Mouse (Mus musculus) embryonic facial prominence, embryonic 14.5 days (tissue): ENCODE results near the gene Psma6. TPM values are rescaled to one million over a fixed set of nuclear protein-coding genes. Genes with fewer than 3 reads are reported as not detected.

Source experiments
- ATAC-seq: fragments of 200-750 bp; cut with Nextera tagmentation; 2 replicates; pipeline ENCODE4 v1.8.0; 2017; ENCODE audit warnings: low read depth, moderate number of reproducible peaks, moderate TSS enrichment
- DNase-seq: peaks from one replicate; pipeline ENCODE4 v3.0.0-alpha.2; 2015; ENCODE audit warnings: low spot score
- H3K27ac ChIP-seq: fragments of 300-500 bp; sonication (generic); replicated peaks from 2 replicates; pipeline ENCODE4 v1.5.1; 2014; ENCODE audit warnings: low read depth, mild to moderate bottlenecking, low read length, moderate library complexity
- H3K27me3 ChIP-seq: fragments of 300-500 bp; sonication (generic); replicated peaks from 2 replicates; pipeline ENCODE4 v1.6.1; 2014; ENCODE audit warnings: low read length; ENCODE audit not compliant: control insufficient read depth, insufficient read depth
- H3K36me3 ChIP-seq: fragments of 300-500 bp; sonication (generic); 2 replicates; pipeline ENCODE4 v1.6.1; 2014; ENCODE audit warnings: low read length, mixed read lengths; ENCODE audit not compliant: control insufficient read depth, insufficient read depth
- H3K4me1 ChIP-seq: fragments of 300-500 bp; sonication (generic); 2 replicates; pipeline ENCODE4 v1.6.1; 2014; ENCODE audit warnings: antibody characterized with exemption, low read length; ENCODE audit not compliant: control insufficient read depth, insufficient read depth
- H3K4me2 ChIP-seq: fragments of 300-500 bp; sonication (generic); 2 replicates; pipeline ENCODE4 v1.6.1; 2014; ENCODE audit warnings: low read depth, mild to moderate bottlenecking, low read length, moderate library complexity, mixed read lengths
- H3K4me3 ChIP-seq: fragments of 300-500 bp; sonication (generic); 2 replicates; pipeline ENCODE4 v1.5.1; 2014; ENCODE audit warnings: low read depth, mild to moderate bottlenecking, low read length
- H3K9ac ChIP-seq: fragments of 300-500 bp; sonication (generic); 2 replicates; pipeline ENCODE4 v1.6.1; 2014; ENCODE audit warnings: low read depth, mild to moderate bottlenecking, low read length, moderate library complexity, mixed read lengths
- H3K9me3 ChIP-seq: fragments of 300-500 bp; sonication (generic); 2 replicates; pipeline ENCODE4 v1.6.1; 2016; ENCODE audit warnings: low read length; ENCODE audit not compliant: control insufficient read depth
- WGBS: fragments of 180-500 bp; shearing (Covaris S2); extraction: QIAGEN DNeasy Blood & Tissue Kit; methylation state at CpG from one replicate; pipeline ENCODE4 v1.1.7; 2014; 5-methylcytosine and 5-hydroxymethylcytosine counted together
- polyA plus RNA-seq: library from polyadenylated mRNA; unstranded; fragments of >200 nt; fragmentation: Nextera tagmentation; extraction: Ambion mirVana; gene quantifications from 2 replicates; pipeline ENCODE4 v1.2.1, GENCODE M21; 2014

The Psma6 gene
- polyA plus RNA-seq, 1 experiment from 2014 or later = 404 TPM

DNA sequence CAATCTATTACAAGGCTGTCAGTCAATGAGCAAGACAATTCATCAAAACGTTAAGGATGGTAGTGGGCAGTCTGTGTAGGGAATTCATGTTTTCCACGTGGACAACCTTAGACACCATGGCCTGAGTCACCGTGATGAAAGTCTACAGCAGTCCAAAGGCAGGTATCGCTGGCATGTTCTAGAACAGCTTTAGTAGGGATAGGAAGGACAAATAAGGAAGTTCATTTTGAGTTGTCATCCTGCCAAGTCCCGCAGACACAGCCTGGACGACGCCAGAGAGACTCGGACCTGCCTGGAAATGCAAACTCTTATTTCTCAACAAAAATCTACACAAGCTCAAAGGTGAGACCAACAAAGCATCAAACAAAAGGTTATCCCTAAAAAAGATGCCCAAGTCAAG lies 75.7 kb downstream of the Psma6 start:
- H3K9ac ChIP-seq = no peak overlapping the region
- DNase-seq (no peak), ATAC-seq (no peak)
- no peaks in the 10 kb centered on the region for H3K9me3 ChIP-seq
- no peaks in the 10 kb centered on the region for H3K36me3 ChIP-seq
- H3K4me3 ChIP-seq = no peak overlapping the region
- H3K27ac ChIP-seq = no peak overlapping the region
- no peak overlapping the region for H3K4me2 ChIP-seq
- no peaks in the 10 kb centered on the region for H3K27me3 ChIP-seq
- WGBS = 75% methylated on average over 8 of the region's 8 CpGs
- H3K4me1 ChIP-seq = peaks cover 47% of the 10 kb centered on the region

DNA sequence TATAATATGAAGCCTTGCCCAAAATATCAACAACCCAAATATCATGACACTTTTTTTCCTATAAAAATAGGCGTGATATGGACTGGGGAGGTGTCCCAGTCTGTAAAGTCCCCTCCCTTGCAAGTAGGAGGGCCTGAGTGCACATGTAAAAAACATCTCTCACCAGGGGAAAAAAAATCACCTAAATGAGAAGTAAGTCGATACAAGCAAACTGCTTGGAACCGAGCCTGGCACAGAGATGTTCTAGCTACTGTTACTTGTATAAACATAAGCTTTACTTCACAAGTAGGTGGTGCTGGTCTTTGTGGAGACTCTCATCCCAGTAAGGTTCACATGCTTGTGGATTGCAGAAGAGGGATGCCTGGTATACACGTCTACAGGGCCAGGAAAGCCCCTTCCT lies 76.9 kb downstream of the Psma6 start:
- no peak overlapping the region for H3K4me3 ChIP-seq
- no peak overlapping the region for H3K9ac ChIP-seq
- H3K27ac ChIP-seq = peak overlapping the region; percentile 85
- H3K9me3 ChIP-seq = no peaks in the 10 kb centered on the region
- peaks cover 57% of the 10 kb centered on the region for H3K4me1 ChIP-seq
- 42% methylated on average over 4 of the region's 4 CpGs for WGBS
- ATAC-seq = no peak
- peak; percentile 85 for DNase-seq
- H3K4me2 ChIP-seq = peak overlapping the region; percentile 12; the same call in 1 of the 2 replicates
- H3K27me3 ChIP-seq = no peaks in the 10 kb centered on the region
- H3K36me3 ChIP-seq = no peaks in the 10 kb centered on the region

DNA sequence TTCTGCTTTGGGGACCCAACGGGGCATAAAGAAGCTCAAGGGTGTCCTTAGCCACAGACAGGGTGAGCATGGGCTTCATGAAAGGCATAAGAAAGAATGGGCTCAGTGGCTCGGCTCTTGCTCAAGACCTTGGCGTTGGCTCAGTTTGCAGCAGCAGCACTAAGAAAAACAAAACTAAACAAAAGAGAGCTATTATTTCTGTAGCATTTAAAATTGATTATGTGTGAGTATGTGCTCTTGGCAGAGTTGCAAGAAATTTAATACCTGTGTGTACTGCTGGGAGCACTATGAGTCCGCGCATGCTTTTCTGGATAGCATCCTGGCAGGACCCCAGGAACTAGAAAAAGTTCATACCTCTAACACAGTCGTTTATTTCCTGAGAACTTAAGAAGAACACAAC lies 77.7 kb downstream of the Psma6 start:
- 0 out of 2 replicates have a peak overlapping the region, but pooled peaks have one; percentile 12 for H3K4me2 ChIP-seq
- DNase-seq (peak; percentile 97), ATAC-seq (peak; percentile 60)
- no peak overlapping the region for H3K9ac ChIP-seq
- H3K36me3 ChIP-seq = no peaks in the 10 kb centered on the region
- no peaks in the 10 kb centered on the region for H3K27me3 ChIP-seq
- H3K27ac ChIP-seq = peak overlapping the region; percentile 85
- H3K9me3 ChIP-seq = no peaks in the 10 kb centered on the region
- no peak overlapping the region for H3K4me3 ChIP-seq
- WGBS = 33% methylated on average over 6 of the region's 6 CpGs
- H3K4me1 ChIP-seq = peaks cover 61% of the 10 kb centered on the region

DNA sequence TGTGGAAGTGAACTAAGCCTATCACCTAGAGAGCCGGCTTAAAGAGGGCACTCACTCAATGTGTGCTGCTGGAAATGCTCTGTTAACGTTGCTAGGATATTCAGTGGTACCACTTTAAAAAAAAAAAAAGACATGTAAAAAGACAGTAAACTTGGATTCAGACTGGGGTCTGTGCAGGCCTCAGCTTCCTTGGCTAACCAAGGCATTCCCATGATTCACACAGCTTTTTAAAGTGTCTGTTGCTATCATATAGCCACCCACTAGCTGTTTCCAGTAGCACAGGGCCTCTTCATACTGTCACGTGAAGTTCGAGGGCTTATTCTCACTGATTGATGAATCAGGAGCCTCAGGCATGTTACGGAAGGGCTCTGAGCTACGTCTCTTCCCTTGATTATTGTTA lies 78.4 kb downstream of the Psma6 start:
- H3K9me3 ChIP-seq = no peaks in the 10 kb centered on the region
- no peak overlapping the region for H3K9ac ChIP-seq
- 55% methylated on average over 6 of the region's 6 CpGs for WGBS
- H3K4me3 ChIP-seq = no peak overlapping the region
- DNase-seq (no peak), ATAC-seq (no peak)
- H3K4me1 ChIP-seq = peaks cover 61% of the 10 kb centered on the region
- peak overlapping the region; percentile 85 for H3K27ac ChIP-seq
- H3K27me3 ChIP-seq = no peaks in the 10 kb centered on the region
- H3K4me2 ChIP-seq = no peak overlapping the region
- no peaks in the 10 kb centered on the region for H3K36me3 ChIP-seq

DNA sequence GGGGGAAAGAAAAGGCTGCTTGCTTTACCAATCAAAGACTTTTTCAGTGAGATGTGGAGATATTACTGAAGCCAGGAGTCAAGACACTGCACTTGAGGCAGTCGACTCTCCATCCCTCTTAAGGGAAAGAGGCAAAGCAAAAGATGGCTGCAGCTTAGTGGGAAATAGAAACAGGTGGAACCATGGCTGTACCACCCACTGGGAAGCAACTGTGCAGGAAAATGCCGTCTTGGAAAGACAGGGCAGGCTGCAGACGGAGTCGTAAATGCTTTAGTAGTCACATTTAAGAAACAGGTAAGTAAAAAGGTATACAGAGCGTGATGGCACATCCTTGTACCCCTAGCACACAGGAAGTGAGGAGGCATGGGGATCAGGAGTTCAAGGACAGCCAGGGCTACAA lies 79.1 kb downstream of the Psma6 start:
- Histone ChIP-seq H3K9me3 (no peaks in the 10 kb centered on the region), H3K27me3 (no peaks in the 10 kb centered on the region), H3K9ac (no peak overlapping the region), H3K4me2 (no peak overlapping the region), H3K4me3 (no peak overlapping the region), H3K36me3 (no peaks in the 10 kb centered on the region), H3K27ac (peak overlapping the region; percentile 85), H3K4me1 (peaks cover 66% of the 10 kb centered on the region)
- no peak for ATAC-seq
- DNase-seq = no peak
- WGBS = 77% methylated on average over 5 of the region's 5 CpGs

DNA sequence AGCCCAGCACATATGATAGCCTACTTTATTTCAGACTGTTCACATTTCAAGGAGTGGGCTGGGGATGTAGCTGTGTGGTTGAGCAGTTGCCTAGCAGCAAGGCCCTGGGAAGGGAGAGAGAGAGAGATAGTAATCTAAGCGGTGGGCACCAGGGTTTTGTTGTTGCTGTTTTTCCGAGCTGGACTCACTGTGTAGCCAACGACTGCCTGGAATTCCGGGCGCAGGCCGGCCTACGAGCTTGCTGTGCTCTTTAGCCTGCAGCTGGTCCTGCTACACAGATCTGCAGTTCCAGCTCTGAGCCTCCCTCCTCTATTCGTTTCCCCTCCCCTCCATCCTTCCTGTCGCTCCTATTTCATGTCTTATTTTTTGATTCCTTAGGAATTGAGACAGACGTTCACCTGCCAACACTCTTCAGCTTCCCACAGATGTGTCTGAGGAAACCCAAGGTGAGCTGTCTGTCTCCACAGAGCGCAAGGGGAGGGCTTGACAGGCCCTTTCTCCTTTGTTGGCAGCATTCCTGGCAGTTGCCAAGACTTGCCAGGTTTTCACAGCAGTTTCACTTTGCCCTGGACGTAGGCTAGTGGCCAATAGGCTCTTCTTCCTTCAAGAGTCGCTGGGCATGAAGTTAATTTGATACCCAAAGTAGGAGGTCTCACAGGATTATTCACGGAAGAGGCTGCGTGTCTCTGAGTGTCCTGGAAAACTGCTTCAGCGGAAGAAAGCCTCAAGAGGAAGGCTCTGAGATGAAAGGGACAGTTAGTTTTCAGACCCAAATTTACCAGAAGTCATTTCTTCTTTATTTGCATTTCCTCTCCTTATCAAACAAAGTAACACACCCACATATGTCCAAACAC lies 80.2 kb downstream of the Psma6 start:
- ATAC-seq (peak; percentile 78), DNase-seq (peak; percentile 89)
- no peaks in the 10 kb centered on the region for H3K36me3 ChIP-seq
- no peaks in the 10 kb centered on the region for H3K27me3 ChIP-seq
- WGBS = 15% methylated on average over 16 of the region's 16 CpGs
- H3K4me2 ChIP-seq = peak overlapping the region; percentile 34
- H3K9me3 ChIP-seq = no peaks in the 10 kb centered on the region
- no peak overlapping the region for H3K4me3 ChIP-seq
- H3K27ac ChIP-seq = peak overlapping the region; percentile 85
- H3K4me1 ChIP-seq = peaks cover 66% of the 10 kb centered on the region
- no peak overlapping the region for H3K9ac ChIP-seq

DNA sequence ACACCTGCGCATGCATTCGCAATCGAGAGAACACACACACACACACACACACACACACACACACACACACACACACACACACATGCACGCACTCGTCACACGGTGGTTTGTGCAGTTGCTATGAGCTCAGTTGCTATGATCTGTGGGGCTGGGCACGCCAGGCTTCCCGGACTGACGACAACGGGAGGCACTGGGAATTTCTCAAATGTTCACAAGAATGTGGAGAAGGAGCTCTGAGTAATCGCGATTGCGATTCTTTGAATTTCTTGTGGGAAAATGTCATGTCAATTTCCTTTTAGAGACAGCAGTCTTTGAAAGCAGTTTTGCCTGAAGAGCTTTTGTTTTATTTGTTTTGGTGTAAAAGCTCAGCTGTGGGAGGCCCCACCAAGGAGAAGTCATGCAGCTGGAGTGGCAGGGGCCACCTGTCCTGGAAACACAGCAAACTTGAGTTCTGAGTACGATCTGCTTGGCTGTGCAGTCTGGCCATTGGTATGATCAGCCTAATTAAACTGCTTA lies 80.9 kb downstream of the Psma6 start:
- ATAC-seq = no peak

DNA sequence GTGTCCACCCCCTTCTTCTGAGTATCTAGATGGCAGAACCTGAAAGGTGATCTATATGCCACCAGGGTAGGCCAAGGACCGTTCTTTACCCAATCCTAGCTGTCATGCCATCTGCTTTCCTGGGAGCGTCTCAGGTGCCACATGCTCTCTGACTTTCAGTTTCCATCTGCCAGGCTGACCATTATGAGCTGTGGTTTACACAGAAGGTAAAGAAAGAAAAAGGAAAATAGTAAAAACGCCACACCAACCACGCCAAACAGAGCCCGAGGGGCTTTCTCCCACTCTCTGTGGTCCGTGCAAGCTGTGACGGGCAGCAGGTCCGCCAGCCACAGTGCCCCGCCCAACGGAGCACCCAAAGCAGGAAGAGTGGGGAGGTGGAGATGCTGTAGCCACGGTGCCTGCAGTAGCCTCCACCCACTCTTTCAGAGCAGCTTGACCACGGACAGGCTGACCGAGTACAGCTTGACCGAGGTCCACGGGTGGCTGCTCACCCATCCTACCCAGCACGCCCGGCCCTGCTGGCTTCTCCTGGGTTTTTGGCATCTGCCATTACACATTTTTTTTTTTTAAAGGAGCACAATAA lies 81.5 kb downstream of the Psma6 start:
- ATAC-seq = no peak
- 76% methylated on average over 16 of the region's 17 CpGs for WGBS
- no peaks in the 10 kb centered on the region for H3K9me3 ChIP-seq
- H3K4me2 ChIP-seq = no peak overlapping the region
- H3K36me3 ChIP-seq = no peaks in the 10 kb centered on the region
- H3K4me1 ChIP-seq = peaks cover 66% of the 10 kb centered on the region
- no peak overlapping the region for H3K4me3 ChIP-seq
- H3K27me3 ChIP-seq = no peaks in the 10 kb centered on the region
- no peak for DNase-seq
- no peak overlapping the region for H3K9ac ChIP-seq
- 0 out of 2 replicates have a peak overlapping the region, but pooled peaks have one; percentile 36 for H3K27ac ChIP-seq

More for the DNA sequence above, 80.9 kb downstream of the Psma6 start:
- Histone ChIP-seq H3K27me3 (no peaks in the 10 kb centered on the region), H3K36me3 (no peaks in the 10 kb centered on the region), H3K9ac (no peak overlapping the region), H3K9me3 (no peaks in the 10 kb centered on the region), H3K4me3 (no peak overlapping the region), H3K4me2 (peak overlapping the region; percentile 34), H3K27ac (peak overlapping the region; percentile 85), H3K4me1 (peaks cover 65% of the 10 kb centered on the region)
- peak; percentile 81 for DNase-seq
- 45% methylated on average over 14 of the region's 14 CpGs for WGBS
